Mouse (Mus musculus) MEL (cell line): ENCODE results near the gene Cyp26a1. TPM values are rescaled to one million over a fixed set of nuclear protein-coding genes. Genes with fewer than 3 reads are reported as not detected.

ENCODE experiments used
- DNase-seq: peaks from one replicate; pipeline ENCODE4 v3.0.0; 2011; ENCODE audit warnings: low read depth, low spot score
- H3K27ac ChIP-seq: 2 replicates; pipeline ENCODE4 v1.5.1; 2012; ENCODE audit warnings: low read depth, mild to moderate bottlenecking, control low read depth, low read length, moderate library complexity; ENCODE audit not compliant: control insufficient read depth
- H3K27me3 ChIP-seq, 2 experiments: fragments of 150-350 bp in 1 of 2; sonication (generic) in 1 of 2; 2 replicates each; pipeline ENCODE4 v1.6.1; 2012; ENCODE audit warnings: low read length in 2 of 2, mild to moderate bottlenecking in 2 of 2, improper control_type of control experiment in 1 of 2, moderate library complexity in 1 of 2; ENCODE audit not compliant: insufficient read depth in 2 of 2, control insufficient read depth in 1 of 2
- H3K36me3 ChIP-seq, 2 experiments: 2 replicates each; pipeline ENCODE4 v1.6.1; 2012 to 2014; ENCODE audit warnings: low read length in 2 of 2, improper control_type of control experiment in 1 of 2, inconsistent platforms in 1 of 2, mild to moderate bottlenecking in 1 of 2; ENCODE audit not compliant: insufficient read depth in 2 of 2, control insufficient read depth in 1 of 2
- H3K4me1 ChIP-seq, 2 experiments: fragments of 150-350 bp in 1 of 2; sonication (generic) in 1 of 2; 2 replicates each; pipeline ENCODE4 v1.6.1; 2012; ENCODE audit warnings: low read length in 2 of 2, improper control_type of control experiment in 1 of 2, mild to moderate bottlenecking in 1 of 2; ENCODE audit not compliant: insufficient read depth in 2 of 2, control insufficient read depth in 1 of 2
- H3K4me3 ChIP-seq, 2 experiments: fragments of 150-350 bp in 1 of 2; sonication (generic) in 1 of 2; 2 replicates each; pipeline ENCODE4 v1.5.1; 2012; ENCODE audit warnings: low read depth in 2 of 2, low read length in 2 of 2, mild to moderate bottlenecking in 2 of 2, moderate library complexity in 2 of 2, control low read depth in 1 of 2, improper control_type of control experiment in 1 of 2; ENCODE audit not compliant: control insufficient read depth in 1 of 2, insufficient read depth in 1 of 2
- H3K79me2 ChIP-seq: 2 replicates; pipeline ENCODE4 v1.6.1; 2012; ENCODE audit warnings: mild to moderate bottlenecking, low read length, moderate library complexity; ENCODE audit not compliant: control insufficient read depth, poor library complexity, insufficient read depth
- H3K9ac ChIP-seq: 2 replicates; pipeline ENCODE4 v1.6.1; 2012; ENCODE audit warnings: low read depth, mild to moderate bottlenecking, control low read depth, low read length, moderate library complexity; ENCODE audit not compliant: control insufficient read depth, poor library complexity, severe bottlenecking
- H3K9me3 ChIP-seq: fragments of 150-350 bp; sonication (generic); replicated peaks from 2 replicates; pipeline ENCODE4 v1.6.1; 2012; ENCODE audit warnings: mild to moderate bottlenecking, low read length, improper control_type of control experiment, moderate library complexity; ENCODE audit not compliant: insufficient read depth
- CTCF ChIP-seq, 3 experiments: IDR thresholded peaks in 2 of 3; conservative IDR thresholded peaks in 1 of 3; 2 replicates each; pipeline ENCODE4 v1.5.1; 2011 to 2012; ENCODE audit warnings: low read length in 3 of 3, low read depth in 2 of 3, mild to moderate bottlenecking in 2 of 3, improper control_type of control experiment in 1 of 3, inconsistent platforms in 1 of 3, mixed read lengths in 1 of 3, moderate library complexity in 1 of 3; ENCODE audit not compliant: control insufficient read depth in 1 of 3, insufficient read depth in 1 of 3, poor library complexity in 1 of 3, severe bottlenecking in 1 of 3
- EP300 ChIP-seq, 2 experiments: IDR thresholded peaks; 2 replicates each; pipeline ENCODE4 v1.6.1; 2011; ENCODE audit warnings: improper control_type of control experiment in 2 of 2, low read length in 2 of 2, low read depth in 1 of 2, mild to moderate bottlenecking in 1 of 2
- ETS1 ChIP-seq: IDR thresholded peaks from 2 replicates; pipeline ENCODE4 v1.6.1; 2012; ENCODE audit warnings: low read depth, mild to moderate bottlenecking, inconsistent platforms, low read length, improper control_type of control experiment, moderate library complexity
- GABPA ChIP-seq: IDR thresholded peaks from 2 replicates; pipeline ENCODE4 v1.6.1; 2012; ENCODE audit warnings: low read depth, mild to moderate bottlenecking, inconsistent platforms, low read length, improper control_type of control experiment, moderate library complexity
- GATA1 ChIP-seq: IDR thresholded peaks from 2 replicates; pipeline ENCODE4 v1.6.1; 2011; ENCODE audit warnings: low read depth, low read length, improper control_type of control experiment
- MAFK ChIP-seq: IDR thresholded peaks from 2 replicates; pipeline ENCODE4 v1.6.1; 2011; ENCODE audit warnings: low read depth, mild to moderate bottlenecking, low read length, improper control_type of control experiment, borderline replicate concordance
- MAX ChIP-seq: IDR thresholded peaks from 2 replicates; pipeline ENCODE4 v1.6.1; 2011; ENCODE audit warnings: low read length, improper control_type of control experiment
- MAZ ChIP-seq: IDR thresholded peaks from 2 replicates; pipeline ENCODE4 v1.6.1; 2012; ENCODE audit warnings: low read depth, mild to moderate bottlenecking, inconsistent platforms, low read length, improper control_type of control experiment
- MXI1 ChIP-seq: IDR thresholded peaks from 2 replicates; pipeline ENCODE4 v1.6.1; 2011; ENCODE audit warnings: mild to moderate bottlenecking, low read depth, low read length, improper control_type of control experiment
- MYB ChIP-seq: IDR thresholded peaks from 2 replicates; pipeline ENCODE4 v1.6.1; 2011; ENCODE audit warnings: mild to moderate bottlenecking, low read depth, low read length, improper control_type of control experiment
- MYC ChIP-seq: IDR thresholded peaks from 2 replicates; pipeline ENCODE4 v1.6.1; 2011; ENCODE audit warnings: low read depth, mild to moderate bottlenecking, low read length, improper control_type of control experiment, moderate library complexity
- NELFE ChIP-seq: IDR thresholded peaks from 2 replicates; pipeline ENCODE4 v1.6.1; 2011; ENCODE audit warnings: low read depth, low read length, improper control_type of control experiment
- POLR2AphosphoS2 ChIP-seq: IDR thresholded peaks from 2 replicates; pipeline ENCODE4 v1.6.1; 2011; ENCODE audit warnings: low read length, improper control_type of control experiment
- RAD21 ChIP-seq: IDR thresholded peaks from 2 replicates; pipeline ENCODE4 v1.6.1; 2011; ENCODE audit warnings: mild to moderate bottlenecking, low read depth, low read length, improper control_type of control experiment
- RCOR1 ChIP-seq: IDR thresholded peaks from 2 replicates; pipeline ENCODE4 v1.6.1; 2012; ENCODE audit warnings: low read depth, mild to moderate bottlenecking, inconsistent platforms, low read length, improper control_type of control experiment
- SIN3A ChIP-seq: IDR thresholded peaks from 2 replicates; pipeline ENCODE4 v1.6.1; 2012; ENCODE audit warnings: low read length, improper control_type of control experiment, inconsistent platforms
- SMC3 ChIP-seq: IDR thresholded peaks from 2 replicates; pipeline ENCODE4 v1.6.1; 2011; ENCODE audit warnings: low read depth, low read length, improper control_type of control experiment
- TAL1 ChIP-seq: IDR thresholded peaks from 2 replicates; pipeline ENCODE4 v1.6.1; 2012; ENCODE audit warnings: mild to moderate bottlenecking, inconsistent platforms, low read length, moderate library complexity, mixed read lengths
- TBP ChIP-seq: IDR thresholded peaks from 2 replicates; pipeline ENCODE4 v1.8.0; 2011; ENCODE audit warnings: low read depth, low read length, improper control_type of control experiment
- ZKSCAN1 ChIP-seq: IDR thresholded peaks from 2 replicates; pipeline ENCODE4 v1.6.1; 2012; ENCODE audit warnings: low read depth, mild to moderate bottlenecking, inconsistent platforms, low read length, improper control_type of control experiment, moderate library complexity
- ZNF384 ChIP-seq: IDR thresholded peaks from 2 replicates; pipeline ENCODE4 v1.6.1; 2012; ENCODE audit warnings: low read depth, mild to moderate bottlenecking, inconsistent platforms, low read length, improper control_type of control experiment
- polyA plus RNA-seq, 2 experiments: library from polyadenylated mRNA; stranded (reverse) in 1 of 2; unstranded in 1 of 2; fragments of >175 nt in 1 of 2; fragments of >200 nt in 1 of 2; gene quantifications; 2 replicates each; pipeline versions ENCODE4 v1.2.1 to v1.2.4; 2012; ENCODE audit warnings: low replicate concordance in 2 of 2, low read depth in 1 of 2; ENCODE audit not compliant: insufficient read length in 2 of 2, insufficient read depth in 1 of 2, missing spikeins in 1 of 2
- total RNA-seq: library from RNA; depleted of rRNA; stranded (reverse); fragments of 300-350 nt; gene quantifications from 2 replicates; pipeline ENCODE4 v1.2.3, GENCODE M21; 2012

Cyp26a1 gene
- total and polyA plus RNA-seq, 3 experiments = not detected

GRCm38 (mm10) chr19:37698273-37699160 is 919 bp downstream of the Cyp26a1 start:
- H3K4me1 ChIP-seq = 0 out of 4 replicates have a peak, but pooled peaks cover 0 to 2% of the 10 kb centered on the region in 2 experiments
- no peaks in the 10 kb centered on the region for H3K27me3 ChIP-seq
- H3K36me3 ChIP-seq = peaks cover 0 to 2% of the 10 kb centered on the region in 2 experiments; a peak in 1 of 4 replicates
- H3K79me2 ChIP-seq = no peaks in the 10 kb centered on the region
- no peak for DNase-seq
- H3K9me3 ChIP-seq = no peaks in the 10 kb centered on the region
- H3K4me3 ChIP-seq = no peak overlapping the region
- H3K9ac ChIP-seq = no peak overlapping the region
- no peak for TF ChIP-seq MAFK
- TF ChIP-seq MXI1 = no peak
- no peak for TF ChIP-seq SIN3A
- TF ChIP-seq ETS1 = no peak
- no peak for TF ChIP-seq MYB
- no peak for TF ChIP-seq GATA1
- TF ChIP-seq EP300 (IDR thresholded peaks at IDR 0.05; ENCODE audit: low read depth in 1 of 2, low read length in 2 of 2) = no peak
- no peak for TF ChIP-seq RAD21
- TF ChIP-seq CTCF (IDR thresholded peaks at IDR 0.05 in 2 of 3, conservative IDR thresholded peaks at IDR 0.05 in 1 of 3; ENCODE audit: control insufficient read depth in 1 of 3, insufficient read depth in 1 of 3, low read depth in 2 of 3, low read length in 3 of 3, poor library complexity in 1 of 3, severe bottlenecking in 1 of 3) = no peak
- TF ChIP-seq TBP = no peak
- TF ChIP-seq TAL1 = no peak
- TF ChIP-seq GABPA = no peak
- TF ChIP-seq MAZ = no peak
- TF ChIP-seq, all 39 proteins: peak for 0
- H3K27ac ChIP-seq = no peak overlapping the region

- Histone ChIP-seq H3K79me2 (no peaks in the 10 kb centered on the region), H3K4me3 (no peak overlapping the region), H3K9me3 (no peaks in the 10 kb centered on the region), H3K27me3 (no peaks in the 10 kb centered on the region), H3K9ac (no peak overlapping the region), H3K27ac (no peak overlapping the region), H3K4me1 (0 out of 4 replicates have a peak, but pooled peaks cover 0 to 2% of the 10 kb centered on the region in 2 experiments), H3K36me3 (peaks cover 0 to 2% of the 10 kb centered on the region in 2 experiments; a peak in 1 of 4 replicates)
- no peak for DNase-seq
- no peak for TF ChIP-seq SMC3
- TF ChIP-seq RCOR1 = no peak
- no peak for TF ChIP-seq EP300 (IDR thresholded peaks at IDR 0.05; ENCODE audit: low read depth in 1 of 2, low read length in 2 of 2)
- no peak for TF ChIP-seq MXI1
- no peak for TF ChIP-seq NELFE
- no peak for TF ChIP-seq POLR2AphosphoS2
- TF ChIP-seq MYB = no peak
- TF ChIP-seq ZKSCAN1 = no peak
- no peak for TF ChIP-seq ZNF384
- TF ChIP-seq MAX = no peak
- no peak for TF ChIP-seq MYC
- TF ChIP-seq MAZ = no peak
- TF ChIP-seq CTCF (IDR thresholded peaks at IDR 0.05 in 2 of 3, conservative IDR thresholded peaks at IDR 0.05 in 1 of 3; ENCODE audit: control insufficient read depth in 1 of 3, insufficient read depth in 1 of 3, low read depth in 2 of 3, low read length in 3 of 3, poor library complexity in 1 of 3, severe bottlenecking in 1 of 3) = no peak
Measured at GRCm38 (mm10) chr19:37699711-37700110, 2.1 kb downstream of the Cyp26a1 start.
